Mouse (Mus musculus): ENCODE results near the gene Lrp6. TPM values are rescaled to one million over a fixed set of nuclear protein-coding genes. Genes with fewer than 3 reads are reported as not detected.
A peak's percentile ranks its signal among the peaks of the same experiment; 100 is the strongest.

Gene Lrp6
- polyA plus RNA-seq (2016; fragmentation: Nextera tagmentation; extraction: Ambion mirVana) = 41.6 and 42.8 TPM in 2 replicates

DNA sequence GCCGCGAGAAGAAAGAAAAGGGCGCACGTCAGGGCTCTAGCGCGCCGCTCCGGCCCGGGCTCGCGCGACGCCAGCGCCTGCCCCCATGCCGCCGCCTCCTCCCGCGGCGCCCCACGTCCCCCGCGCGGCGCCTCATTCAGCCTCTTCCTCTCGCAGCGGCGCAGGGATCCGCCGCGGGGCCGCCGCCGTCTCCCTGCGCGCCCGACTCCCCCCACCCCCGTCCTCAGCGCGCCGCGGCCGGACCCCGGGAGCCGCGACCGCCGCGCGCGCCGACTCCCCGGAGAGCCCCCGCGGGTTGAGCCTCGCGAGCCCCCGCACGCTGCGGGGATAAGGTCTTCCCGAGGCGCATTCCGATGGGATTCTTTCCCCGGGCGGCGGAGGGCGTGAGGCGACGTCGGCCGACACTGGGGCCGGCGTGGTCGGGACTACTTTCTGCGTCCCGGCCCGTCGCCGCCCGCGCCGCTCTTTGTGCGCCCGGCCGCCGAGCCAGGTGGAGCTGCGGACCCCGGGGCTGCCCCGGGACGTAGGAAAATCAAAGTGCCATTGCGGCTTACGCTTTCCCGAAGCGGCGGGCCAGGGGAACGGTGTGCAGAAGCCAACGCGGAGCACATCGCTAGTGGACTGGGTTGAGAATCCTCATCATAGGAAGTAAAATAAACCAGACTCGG, at the start of gene Lrp6:
Gene Lrp6, minus strand, starts transcription at position 148 of the 668 bp plus-strand sequence.
- Histone ChIP-seq H3K4me3 (peak within 1 kb of the TSS; percentile 88), H3K9ac (peak within 1 kb of the TSS; percentile 98), H3K9me3 (0 out of 2 replicates have a peak, but pooled peaks cover 6% of the 10 kb centered on the region), H3K36me3 (no peaks in the 10 kb centered on the region), H3K27ac (peak within 1 kb of the TSS; percentile 99), H3K27me3 (no peaks in the 10 kb centered on the region), H3K4me1 (peaks cover 9% of the 10 kb centered on the region; the same call in 1 of the 2 replicates), H3K4me2 (replicated peaks) (peak within 1 kb of the TSS; percentile 77)
- under 1% methylated on average over 87 of the region's 99 CpGs for WGBS
- ATAC-seq (ENCODE audit: insufficient number of reproducible peaks, insufficient read depth, low FRiP score, low TSS enrichment) = peak; percentile 89

DNA sequence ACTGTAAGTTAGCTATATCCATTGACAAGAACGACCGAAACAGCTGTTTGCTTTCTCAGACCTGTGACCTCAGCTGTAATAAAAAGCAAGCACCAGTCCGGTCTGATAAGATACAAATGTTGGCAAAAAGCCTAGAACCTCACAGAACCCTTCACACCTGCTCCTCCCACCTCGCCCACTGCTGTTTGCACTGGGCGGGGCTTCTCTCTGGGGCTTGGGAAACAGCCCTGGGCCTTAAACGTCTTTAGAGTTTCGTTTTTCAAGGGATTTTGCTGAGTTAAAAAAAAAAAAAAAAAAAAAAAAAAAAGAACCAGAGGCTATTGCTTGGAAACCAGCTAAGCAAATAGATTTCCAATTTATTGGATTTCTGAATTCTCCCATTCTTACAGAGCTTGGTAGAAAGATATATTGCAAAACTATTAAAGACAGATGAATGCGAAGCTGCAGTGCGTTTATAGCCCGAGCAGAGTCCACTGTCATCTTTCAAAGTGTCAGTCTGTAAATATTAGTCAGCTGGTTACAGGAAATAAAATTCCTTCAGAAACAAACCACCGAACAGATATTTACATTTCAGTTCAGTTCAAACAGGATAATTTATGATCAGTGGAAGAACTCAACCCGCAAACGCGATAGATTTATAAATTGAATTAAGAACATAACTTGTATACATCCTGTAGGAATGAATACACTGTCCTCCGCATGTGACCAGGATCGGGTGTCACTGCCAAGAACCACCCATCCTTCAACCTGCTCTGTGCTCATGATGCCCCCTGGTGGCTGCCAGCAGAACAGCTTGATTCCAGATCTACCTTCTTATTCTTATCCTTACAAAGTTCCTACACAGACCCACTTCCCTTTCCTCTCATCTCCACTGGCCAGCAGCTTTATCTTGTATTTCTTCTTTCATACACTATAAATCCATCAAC, 48.2 kb upstream of the Lrp6 start:
- ATAC-seq (ENCODE audit: insufficient number of reproducible peaks, insufficient read depth, low FRiP score, low TSS enrichment) = no peak
- Histone ChIP-seq H3K4me3 (no peak overlapping the region), H3K4me2 (replicated peaks) (0 out of 2 replicates have a peak overlapping the region, but pooled peaks have one; percentile 2), H3K9ac (no peak overlapping the region), H3K36me3 (no peaks in the 10 kb centered on the region), H3K9me3 (no peaks in the 10 kb centered on the region), H3K4me1 (peaks cover 3% of the 10 kb centered on the region; the same call in 1 of the 2 replicates), H3K27ac (no peak overlapping the region), H3K27me3 (no peaks in the 10 kb centered on the region)
- WGBS = 20% methylated on average over 16 of the region's 16 CpGs

DNA sequence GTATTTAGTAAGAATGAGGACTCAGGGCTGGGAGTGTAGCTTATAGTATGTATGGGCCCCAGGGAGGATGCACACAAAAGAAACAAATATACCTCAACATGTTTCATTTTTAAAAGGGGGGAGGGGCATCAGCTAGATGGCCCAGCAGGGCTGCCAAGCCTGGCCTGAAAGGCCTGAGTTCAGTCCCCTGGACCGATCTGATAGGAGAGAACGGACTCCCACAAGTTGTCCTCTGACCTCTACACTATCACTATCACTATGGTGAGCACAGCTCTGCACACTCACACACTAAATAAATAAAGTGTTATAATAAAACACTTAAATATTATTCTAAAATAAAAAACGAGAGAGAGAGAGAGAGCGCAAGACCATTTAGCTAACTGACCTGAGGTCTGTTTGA, 47.6 kb upstream of the Lrp6 start:
- H3K9ac ChIP-seq = no peak overlapping the region
- no peaks in the 10 kb centered on the region for H3K36me3 ChIP-seq
- H3K27ac ChIP-seq = no peak overlapping the region
- H3K4me3 ChIP-seq = no peak overlapping the region
- ATAC-seq (ENCODE audit: insufficient number of reproducible peaks, insufficient read depth, low FRiP score, low TSS enrichment) = no peak
- H3K4me2 ChIP-seq (replicated peaks) = no peak overlapping the region
- no peaks in the 10 kb centered on the region for H3K27me3 ChIP-seq
- no peaks in the 10 kb centered on the region for H3K9me3 ChIP-seq
- peaks cover 3% of the 10 kb centered on the region; the same call in 1 of the 2 replicates for H3K4me1 ChIP-seq
- WGBS = 78% methylated on average over 4 of the region's 4 CpGs

- H3K9ac ChIP-seq = no peak overlapping the region
- WGBS = 71% methylated on average over 13 of the region's 13 CpGs
- no peaks in the 10 kb centered on the region for H3K9me3 ChIP-seq
- no peak overlapping the region for H3K27ac ChIP-seq
- no peak overlapping the region for H3K4me3 ChIP-seq
- no peaks in the 10 kb centered on the region for H3K27me3 ChIP-seq
- no peak overlapping the region for H3K4me2 ChIP-seq (replicated peaks)
- H3K4me1 ChIP-seq = peaks cover 3% of the 10 kb centered on the region; the same call in 1 of the 2 replicates
- ATAC-seq (ENCODE audit: insufficient number of reproducible peaks, insufficient read depth, low FRiP score, low TSS enrichment) = no peak
- no peaks in the 10 kb centered on the region for H3K36me3 ChIP-seq
Measured at GRCm38 (mm10) chr6:134611896-134612295, 45.1 kb upstream of the Lrp6 start.

GRCm38 (mm10) chr6:134610380-134610779, 43.6 kb upstream of the Lrp6 start:
- H3K9ac ChIP-seq = no peak overlapping the region
- peaks cover 8% of the 10 kb centered on the region; the same call in 1 of the 2 replicates for H3K4me1 ChIP-seq
- no peak overlapping the region for H3K4me3 ChIP-seq
- no peaks in the 10 kb centered on the region for H3K27me3 ChIP-seq
- no peaks in the 10 kb centered on the region for H3K36me3 ChIP-seq
- H3K27ac ChIP-seq = no peak overlapping the region
- whole genome bisulfite sequencing = 83% methylated on average over 9 of the region's 9 CpGs
- H3K9me3 ChIP-seq = no peaks in the 10 kb centered on the region
- no peak overlapping the region for H3K4me2 ChIP-seq (replicated peaks)
- ATAC-seq (ENCODE audit: insufficient number of reproducible peaks, insufficient read depth, low FRiP score, low TSS enrichment) = no peak

- Histone ChIP-seq H3K36me3 (no peaks in the 10 kb centered on the region), H3K4me3 (no peak overlapping the region), H3K9me3 (no peaks in the 10 kb centered on the region), H3K27me3 (no peaks in the 10 kb centered on the region), H3K4me2 (replicated peaks) (no peak overlapping the region), H3K27ac (peak overlapping the region; percentile 58; the same call in 1 of the 2 replicates), H3K9ac (no peak overlapping the region), H3K4me1 (peaks cover 7% of the 10 kb centered on the region)
- 46% methylated on average over 9 of the region's 9 CpGs for WGBS
- no peak for ATAC-seq (ENCODE audit: insufficient number of reproducible peaks, insufficient read depth, low FRiP score, low TSS enrichment)
Measured at GRCm38 (mm10) chr6:134606949-134607746, 40.4 kb upstream of the Lrp6 start.

DNA sequence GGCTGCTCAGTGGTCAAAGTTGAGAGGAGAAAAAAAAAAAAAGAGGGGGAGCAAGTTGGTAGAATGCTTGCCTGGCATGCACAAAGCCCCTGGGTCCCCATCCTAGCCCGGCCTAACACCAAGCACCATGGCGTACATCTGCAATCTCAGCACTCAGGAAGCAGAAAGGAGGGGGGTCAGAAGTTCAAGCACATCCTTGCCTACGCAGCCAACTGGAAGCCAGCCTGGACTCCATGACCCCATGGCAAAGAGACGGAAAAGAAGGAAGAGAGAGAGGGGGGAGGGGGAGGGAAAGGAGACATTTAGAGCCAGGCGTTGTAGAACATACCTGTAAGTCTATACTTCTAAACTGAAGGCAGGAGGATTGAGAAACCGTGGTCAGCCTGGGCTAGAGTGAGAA, 39.8 kb upstream of the Lrp6 start:
- no peaks in the 10 kb centered on the region for H3K9me3 ChIP-seq
- no peaks in the 10 kb centered on the region for H3K36me3 ChIP-seq
- H3K9ac ChIP-seq = no peak overlapping the region
- no peak overlapping the region for H3K4me2 ChIP-seq (replicated peaks)
- peak overlapping the region; percentile 58; the same call in 1 of the 2 replicates for H3K27ac ChIP-seq
- no peaks in the 10 kb centered on the region for H3K27me3 ChIP-seq
- ATAC-seq (ENCODE audit: insufficient number of reproducible peaks, insufficient read depth, low FRiP score, low TSS enrichment) = no peak
- H3K4me3 ChIP-seq = no peak overlapping the region
- H3K4me1 ChIP-seq = peaks cover 13% of the 10 kb centered on the region
- WGBS = 42% methylated on average over 6 of the region's 6 CpGs

GRCm38 (mm10) chr6:134605196-134605595, 38.4 kb upstream of the Lrp6 start:
- Histone ChIP-seq H3K27ac (no peak overlapping the region), H3K27me3 (no peaks in the 10 kb centered on the region), H3K4me3 (no peak overlapping the region), H3K36me3 (no peaks in the 10 kb centered on the region), H3K4me1 (peaks cover 14% of the 10 kb centered on the region), H3K9ac (no peak overlapping the region), H3K4me2 (replicated peaks) (no peak overlapping the region), H3K9me3 (no peaks in the 10 kb centered on the region)
- 90% methylated on average over 3 of the region's 3 CpGs for WGBS
- ATAC-seq (ENCODE audit: insufficient number of reproducible peaks, insufficient read depth, low FRiP score, low TSS enrichment) = no peak

GRCm38 (mm10) chr6:134602371-134603003, 35.7 kb upstream of the Lrp6 start:
- no peaks in the 10 kb centered on the region for H3K9me3 ChIP-seq
- H3K4me2 ChIP-seq (replicated peaks) = 0 out of 2 replicates have a peak overlapping the region, but pooled peaks have one; percentile 9
- H3K9ac ChIP-seq = no peak overlapping the region
- H3K4me3 ChIP-seq = no peak overlapping the region
- ATAC-seq (ENCODE audit: insufficient number of reproducible peaks, insufficient read depth, low FRiP score, low TSS enrichment) = no peak
- H3K36me3 ChIP-seq = no peaks in the 10 kb centered on the region
- H3K27ac ChIP-seq = peak overlapping the region; percentile 81
- H3K27me3 ChIP-seq = no peaks in the 10 kb centered on the region
- H3K4me1 ChIP-seq = peaks cover 14% of the 10 kb centered on the region
- 10% methylated on average over 10 of the region's 10 CpGs for WGBS

DNA sequence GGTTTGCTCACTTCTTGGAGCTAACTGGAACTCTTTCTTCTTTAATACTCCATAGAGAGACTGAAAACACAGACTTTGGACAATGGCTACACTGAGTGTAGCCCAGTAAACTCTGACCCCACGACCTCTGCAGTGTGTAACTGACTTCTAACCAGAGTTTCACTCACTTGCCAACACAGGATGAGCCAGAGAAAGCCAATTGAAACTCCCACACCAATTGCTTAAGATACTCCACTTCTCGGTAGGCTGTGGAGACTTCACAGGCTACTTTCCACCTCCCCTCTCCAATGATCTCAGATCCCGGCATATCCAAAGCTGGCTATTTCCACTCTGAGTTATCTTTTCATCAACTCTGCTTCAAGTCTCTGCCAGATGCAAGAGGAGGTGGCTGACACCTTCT, 35.0 kb upstream of the Lrp6 start:
- Histone ChIP-seq H3K4me3 (no peak overlapping the region), H3K36me3 (no peaks in the 10 kb centered on the region), H3K27me3 (no peaks in the 10 kb centered on the region), H3K4me1 (peaks cover 14% of the 10 kb centered on the region), H3K27ac (peak overlapping the region; percentile 81), H3K9me3 (no peaks in the 10 kb centered on the region), H3K4me2 (replicated peaks) (0 out of 2 replicates have a peak overlapping the region, but pooled peaks have one; percentile 9), H3K9ac (no peak overlapping the region)
- 31% methylated on average over 3 of the region's 3 CpGs for WGBS
- ATAC-seq (ENCODE audit: insufficient number of reproducible peaks, insufficient read depth, low FRiP score, low TSS enrichment) = no peak

- no peak overlapping the region for H3K4me3 ChIP-seq
- H3K27ac ChIP-seq = peak overlapping the region; percentile 81
- no peaks in the 10 kb centered on the region for H3K27me3 ChIP-seq
- ATAC-seq (ENCODE audit: insufficient number of reproducible peaks, insufficient read depth, low FRiP score, low TSS enrichment) = no peak
- no peaks in the 10 kb centered on the region for H3K9me3 ChIP-seq
- 60% methylated on average over 7 of the region's 7 CpGs for WGBS
- peaks cover 12% of the 10 kb centered on the region for H3K4me1 ChIP-seq
- H3K9ac ChIP-seq = no peak overlapping the region
- H3K36me3 ChIP-seq = no peaks in the 10 kb centered on the region
- H3K4me2 ChIP-seq (replicated peaks) = no peak overlapping the region
Measured at GRCm38 (mm10) chr6:134601130-134601529, 34.4 kb upstream of the Lrp6 start.
